Mouse (Mus musculus): ENCODE data around the gene Tpst2. TPM values are rescaled to one million over a fixed set of nuclear protein-coding genes. Genes with fewer than 3 reads are reported as not detected.

The Tpst2 gene
- polyA plus RNA-seq, 1 experiment from 2014 or later = 36.2 TPM

- no peak for ATAC-seq
- H3K4me1 ChIP-seq (ENCODE audit: insufficient read depth) = peaks cover 91% of the 10 kb centered on the region
- TF ChIP-seq EP300 (IDR thresholded peaks at IDR 0.05; ENCODE audit: low read depth) (no peak), CTCF (IDR thresholded peaks at IDR 0.05; ENCODE audit: low read depth) (no peak)
- H3K27me3 ChIP-seq (ENCODE audit: insufficient read depth, low read length) = no peaks in the 10 kb centered on the region
- peaks cover 5% of the 10 kb centered on the region; the same call in 1 of the 2 replicates for H3K36me3 ChIP-seq (replicated peaks; ENCODE audit: insufficient read depth, low read length)
- H3K9me3 ChIP-seq (ENCODE audit: low read length) = no peaks in the 10 kb centered on the region
- H3K4me3 ChIP-seq (ENCODE audit: low read depth, low read length) = no peak overlapping the region
- H3K4me2 ChIP-seq (ENCODE audit: low read depth, low read length) = peak overlapping the region; percentile 0; the same call in 1 of the 2 replicates
- DNase-seq = no peak
- H3K27ac ChIP-seq (ENCODE audit: low read depth) = peak overlapping the region; percentile 71
- WGBS (ENCODE audit: insufficient replicate concordance) = 27% methylated on average over 2 of the region's 2 CpGs
- H3K9ac ChIP-seq (replicated peaks) = no peak overlapping the region
Observed at GRCm38 (mm10) chr5:112286608-112286983, 10.1 kb downstream of the Tpst2 start.

- DNase-seq (no peak), ATAC-seq (peak; percentile 16; the same call in 1 of the 2 replicates)
- no peak for TF ChIP-seq EP300 (IDR thresholded peaks at IDR 0.05; ENCODE audit: low read depth)
- no peak for TF ChIP-seq CTCF (IDR thresholded peaks at IDR 0.05; ENCODE audit: low read depth)
- H3K4me1 ChIP-seq (ENCODE audit: insufficient read depth) = peaks cover 90% of the 10 kb centered on the region
- H3K27me3 ChIP-seq (ENCODE audit: insufficient read depth, low read length) = no peaks in the 10 kb centered on the region
- 10% methylated on average over 11 of the region's 11 CpGs for WGBS (ENCODE audit: insufficient replicate concordance)
- peaks cover 5% of the 10 kb centered on the region; the same call in 1 of the 2 replicates for H3K36me3 ChIP-seq (replicated peaks; ENCODE audit: insufficient read depth, low read length)
- peak overlapping the region; percentile 43 for H3K4me2 ChIP-seq (ENCODE audit: low read depth, low read length)
- H3K9ac ChIP-seq (replicated peaks) = no peak overlapping the region; the same call in 1 of the 2 replicates
- H3K9me3 ChIP-seq (ENCODE audit: low read length) = no peaks in the 10 kb centered on the region
- H3K4me3 ChIP-seq (ENCODE audit: low read depth, low read length) = no peak overlapping the region
- H3K27ac ChIP-seq (ENCODE audit: low read depth) = peak overlapping the region; percentile 71
Observed at GRCm38 (mm10) chr5:112286984-112287641, 10.6 kb downstream of the Tpst2 start.

- WGBS (ENCODE audit: insufficient replicate concordance) = 84% methylated on average over 2 of the region's 2 CpGs
- Histone ChIP-seq H3K9me3 (ENCODE audit: low read length) (no peaks in the 10 kb centered on the region), H3K27me3 (ENCODE audit: insufficient read depth, low read length) (no peaks in the 10 kb centered on the region), H3K9ac (replicated peaks) (no peak overlapping the region; the same call in 1 of the 2 replicates), H3K4me2 (ENCODE audit: low read depth, low read length) (peak overlapping the region; percentile 43), H3K36me3 (replicated peaks; ENCODE audit: insufficient read depth, low read length) (peaks cover 5% of the 10 kb centered on the region; the same call in 1 of the 2 replicates), H3K4me3 (ENCODE audit: low read depth, low read length) (no peak overlapping the region), H3K27ac (ENCODE audit: low read depth) (peak overlapping the region; percentile 71), H3K4me1 (ENCODE audit: insufficient read depth) (peaks cover 90% of the 10 kb centered on the region)
- TF ChIP-seq CTCF (IDR thresholded peaks at IDR 0.05; ENCODE audit: low read depth) = no peak
- no peak for TF ChIP-seq EP300 (IDR thresholded peaks at IDR 0.05; ENCODE audit: low read depth)
- DNase-seq (no peak), ATAC-seq (no peak)
Observed at GRCm38 (mm10) chr5:112287652-112288051, 11.2 kb downstream of the Tpst2 start.

- no peak for ATAC-seq
- TF ChIP-seq EP300 (IDR thresholded peaks at IDR 0.05; ENCODE audit: low read depth) (no peak), CTCF (IDR thresholded peaks at IDR 0.05; ENCODE audit: low read depth) (0 out of 2 replicates have a peak, but pooled peaks have one; percentile 7)
- H3K4me3 ChIP-seq (ENCODE audit: low read depth, low read length) = no peak overlapping the region
Observed at GRCm38 (mm10) chr5:112288193-112289141, 12.0 kb downstream of the Tpst2 start.

GRCm38 (mm10) chr5:112289236-112289635 is 12.7 kb downstream of the Tpst2 start:
- peaks cover 5% of the 10 kb centered on the region; the same call in 1 of the 2 replicates for H3K36me3 ChIP-seq (replicated peaks; ENCODE audit: insufficient read depth, low read length)
- TF ChIP-seq EP300 (IDR thresholded peaks at IDR 0.05; ENCODE audit: low read depth) = no peak
- no peak for TF ChIP-seq CTCF (IDR thresholded peaks at IDR 0.05; ENCODE audit: low read depth)
- WGBS (ENCODE audit: insufficient replicate concordance) = 48% methylated on average over 8 of the region's 8 CpGs
- no peak overlapping the region for H3K9ac ChIP-seq (replicated peaks)
- H3K4me3 ChIP-seq (ENCODE audit: low read depth, low read length) = no peak overlapping the region
- peak overlapping the region; percentile 31; the same call in 1 of the 2 replicates for H3K4me2 ChIP-seq (ENCODE audit: low read depth, low read length)
- peaks cover 90% of the 10 kb centered on the region for H3K4me1 ChIP-seq (ENCODE audit: insufficient read depth)
- H3K27me3 ChIP-seq (ENCODE audit: insufficient read depth, low read length) = no peaks in the 10 kb centered on the region
- DNase-seq (no peak), ATAC-seq (no peak)
- H3K27ac ChIP-seq (ENCODE audit: low read depth) = peak overlapping the region; percentile 65
- H3K9me3 ChIP-seq (ENCODE audit: low read length) = no peaks in the 10 kb centered on the region

More at GRCm38 (mm10) chr5:112288193-112289141, 12.0 kb downstream of the Tpst2 start:
- peak overlapping the region; percentile 71 for H3K27ac ChIP-seq (ENCODE audit: low read depth)
- peaks cover 5% of the 10 kb centered on the region; the same call in 1 of the 2 replicates for H3K36me3 ChIP-seq (replicated peaks; ENCODE audit: insufficient read depth, low read length)
- peaks cover 90% of the 10 kb centered on the region for H3K4me1 ChIP-seq (ENCODE audit: insufficient read depth)
- H3K27me3 ChIP-seq (ENCODE audit: insufficient read depth, low read length) = no peaks in the 10 kb centered on the region
- no peaks in the 10 kb centered on the region for H3K9me3 ChIP-seq (ENCODE audit: low read length)
- DNase-seq = no peak
- H3K9ac ChIP-seq (replicated peaks) = peak overlapping the region; percentile 11
- H3K4me2 ChIP-seq (ENCODE audit: low read depth, low read length) = 0 out of 2 replicates have a peak overlapping the region, but pooled peaks have one; percentile 26
- 67% methylated on average over 9 of the region's 9 CpGs for WGBS (ENCODE audit: insufficient replicate concordance)

Data from liver, postnatal 0 days (tissue).